Mouse (Mus musculus): ENCODE data around the gene Btaf1. TPM values are rescaled to one million over a fixed set of nuclear protein-coding genes. Genes with fewer than 3 reads are reported as not detected.

Btaf1 gene
- total RNA-seq (2023): 42.5 to 46.5 TPM (median 44.3 TPM) in 4 replicates

DNA sequence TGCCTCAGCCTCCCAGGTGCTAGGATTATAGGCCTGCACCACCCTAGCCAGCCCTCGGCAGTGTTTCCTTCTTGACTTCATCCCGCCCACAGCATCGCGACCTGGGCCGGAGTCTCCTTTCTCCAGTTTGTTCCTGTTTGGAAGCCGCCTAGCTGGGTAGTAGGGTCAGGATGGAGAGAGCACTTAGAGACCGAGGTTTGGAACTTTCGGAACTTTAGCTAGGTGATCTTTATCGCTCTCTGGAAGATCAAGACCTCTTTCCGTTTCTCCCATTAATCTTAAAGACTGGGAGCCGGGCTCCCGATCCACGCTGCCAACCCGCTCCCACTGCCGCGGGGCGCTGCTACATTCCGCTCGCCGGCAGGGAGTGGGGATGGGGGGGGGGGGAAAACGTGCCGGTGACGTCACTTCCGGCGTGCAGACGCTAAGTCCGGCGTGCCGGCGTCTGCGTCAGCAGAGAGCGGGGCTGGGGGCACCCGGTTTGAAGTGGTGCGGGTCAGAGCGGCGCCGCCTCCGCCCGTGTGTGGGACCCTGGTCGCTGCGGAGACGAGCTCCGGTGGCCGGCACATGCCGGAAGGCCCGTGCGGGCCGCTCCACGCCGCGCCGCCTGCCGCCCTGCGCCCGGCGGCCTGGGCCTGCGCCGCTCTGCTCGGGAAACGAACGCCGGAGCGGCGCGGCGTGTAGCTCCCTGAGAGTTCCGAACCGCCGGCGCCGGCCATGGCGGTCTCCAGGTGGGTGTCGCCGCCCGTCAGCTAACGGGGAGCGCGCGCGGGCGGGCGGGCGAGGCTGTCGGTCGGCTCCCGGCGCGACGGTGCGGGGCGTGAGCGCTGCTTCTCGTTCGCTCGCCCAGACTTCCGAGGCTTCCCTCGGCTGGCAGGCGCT lies at the start of gene Btaf1:
TSS of gene Btaf1 (plus strand) at position 409 of the 882 bp plus-strand sequence.

DNA sequence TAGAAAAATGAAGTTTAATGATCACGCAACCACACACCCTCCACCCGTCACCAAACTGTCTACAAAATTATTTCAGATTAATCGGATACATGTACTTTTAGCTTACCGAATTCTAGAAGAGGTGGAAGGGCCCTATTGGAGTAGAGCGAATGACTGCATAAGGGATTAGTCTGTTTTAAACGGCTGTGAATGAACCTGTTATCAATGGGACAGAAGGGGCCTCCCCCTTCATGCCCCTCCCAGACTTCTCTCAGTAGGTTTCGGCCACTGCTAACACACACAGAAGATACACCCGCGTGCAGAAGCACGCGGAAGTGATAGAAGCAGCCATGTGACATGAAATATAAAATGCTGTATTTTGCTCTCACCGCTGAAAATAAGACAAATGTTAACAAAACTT lies 6.4 kb upstream of the Btaf1 start, which contains the start of gene Fgfbp3:
TSS of gene Fgfbp3 (minus strand) at position 150 of the 400 bp plus-strand sequence.

Other genes with a start within 250 kb of the Btaf1 start
- not detected in 4 replicates for gene Ppp1r3c, start 189.4 kb upstream of the Btaf1 start, total RNA-seq (2023)
- 155 to 175 TPM (median 170 TPM) in 4 replicates for gene Tnks2, start 91.8 kb upstream of the Btaf1 start, total RNA-seq (2023)
- gene Fgfbp3, start 6.5 kb upstream of the Btaf1 start, total RNA-seq (2023): 0.32 to 0.75 TPM (median 0.48 TPM) in 4 replicates